Mouse (Mus musculus): Measurements from ENCODE around the gene Sh3pxd2a. TPM values are rescaled to one million over a fixed set of nuclear protein-coding genes. Genes with fewer than 3 reads are reported as not detected.

The Sh3pxd2a gene
- polyA plus RNA-seq, 1 experiment from 2014 or later, result 0.62 TPM

DNA sequence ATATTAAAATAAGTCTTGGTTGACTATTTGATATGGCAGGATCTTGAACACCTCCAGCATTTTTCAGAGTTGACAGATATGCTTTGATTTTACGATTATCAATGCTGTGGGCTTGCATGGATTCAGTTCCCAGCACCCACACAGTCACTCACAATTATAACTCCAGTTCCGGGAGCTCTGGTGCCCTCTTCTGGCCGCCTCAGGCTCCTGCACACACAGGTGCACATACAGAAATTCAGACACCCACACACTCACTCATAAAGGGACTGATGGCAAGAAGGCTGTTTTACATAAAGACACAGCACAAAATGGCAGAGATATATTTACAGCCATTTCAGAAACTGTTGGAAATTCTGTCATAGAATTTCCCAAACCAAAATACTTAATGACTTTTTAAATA lies 25.0 kb upstream of the Sh3pxd2a start:
- no peak overlapping the region for H3K4me2 ChIP-seq
- H3K4me3 ChIP-seq (replicated peaks), result no peak overlapping the region
- WGBS (ENCODE audit: insufficient replicate concordance), result 58% methylated on average over 3 of the region's 3 CpGs
- H3K27me3 ChIP-seq, result 0 out of 2 replicates have a peak, but pooled peaks cover 4% of the 10 kb centered on the region
- no peak overlapping the region for H3K9ac ChIP-seq
- H3K9me3 ChIP-seq (replicated peaks), result 0 out of 2 replicates have a peak, but pooled peaks cover 3% of the 10 kb centered on the region
- no peaks in the 10 kb centered on the region for H3K36me3 ChIP-seq
- DNase-seq (no peak), ATAC-seq (ENCODE audit: low read depth) (no peak)
- no peak overlapping the region for H3K27ac ChIP-seq
- no peaks in the 10 kb centered on the region for H3K4me1 ChIP-seq (replicated peaks)

GRCm38 (mm10) chr19:47488250-47488649 lies 24.0 kb upstream of the Sh3pxd2a start:
- H3K36me3 ChIP-seq, result no peaks in the 10 kb centered on the region
- H3K4me2 ChIP-seq, result no peak overlapping the region
- no peaks in the 10 kb centered on the region for H3K4me1 ChIP-seq (replicated peaks)
- no peak overlapping the region for H3K4me3 ChIP-seq (replicated peaks)
- WGBS (ENCODE audit: insufficient replicate concordance), result 48% methylated on average over 4 of the region's 4 CpGs
- no peak overlapping the region for H3K9ac ChIP-seq
- no peak overlapping the region for H3K27ac ChIP-seq
- 0 out of 2 replicates have a peak, but pooled peaks cover 4% of the 10 kb centered on the region for H3K27me3 ChIP-seq
- ATAC-seq (ENCODE audit: low read depth) (no peak), DNase-seq (no peak)
- 0 out of 2 replicates have a peak, but pooled peaks cover 3% of the 10 kb centered on the region for H3K9me3 ChIP-seq (replicated peaks)

GRCm38 (mm10) chr19:47487572-47487971 lies 23.4 kb upstream of the Sh3pxd2a start:
- Histone ChIP-seq H3K36me3 (no peaks in the 10 kb centered on the region), H3K4me2 (no peak overlapping the region), H3K4me3 (replicated peaks) (no peak overlapping the region), H3K4me1 (replicated peaks) (no peaks in the 10 kb centered on the region), H3K27me3 (0 out of 2 replicates have a peak, but pooled peaks cover 4% of the 10 kb centered on the region), H3K9me3 (replicated peaks) (0 out of 2 replicates have a peak, but pooled peaks cover 3% of the 10 kb centered on the region), H3K27ac (no peak overlapping the region), H3K9ac (no peak overlapping the region)
- no peak for ATAC-seq (ENCODE audit: low read depth)
- 78% methylated on average over 9 of the region's 9 CpGs for WGBS (ENCODE audit: insufficient replicate concordance)
- DNase-seq, result no peak

DNA sequence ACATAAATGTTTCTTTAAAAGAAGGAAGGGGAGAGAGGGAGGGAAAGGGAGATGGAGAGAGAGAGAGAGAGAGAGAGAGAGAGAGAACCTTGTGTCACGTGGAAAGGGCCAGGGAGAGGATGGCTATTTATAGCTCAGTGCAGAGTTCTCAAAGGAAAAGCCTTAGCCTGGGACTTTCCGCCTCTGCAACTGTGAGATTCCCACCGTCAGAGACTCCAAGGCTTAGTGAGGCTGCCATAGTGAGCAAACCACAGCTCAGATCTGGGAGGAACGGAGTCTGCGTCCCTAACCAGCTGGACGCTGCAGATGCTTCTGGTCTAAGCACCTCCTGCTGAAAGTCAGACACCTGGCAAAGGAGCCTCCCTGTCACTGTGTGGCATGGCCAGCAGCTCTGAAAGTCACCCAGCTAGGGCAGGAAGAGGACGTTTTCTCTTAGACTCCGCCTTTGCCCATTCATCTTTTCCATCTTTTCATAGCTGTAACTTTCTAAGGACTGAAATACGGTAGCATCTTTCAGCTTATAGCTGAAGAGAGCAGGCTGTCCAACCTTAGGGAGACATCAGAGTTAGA lies 21.9 kb upstream of the Sh3pxd2a start:
- 0 out of 2 replicates have a peak, but pooled peaks cover 4% of the 10 kb centered on the region for H3K27me3 ChIP-seq
- H3K36me3 ChIP-seq, result no peaks in the 10 kb centered on the region
- WGBS (ENCODE audit: insufficient replicate concordance), result 26% methylated on average over 9 of the region's 9 CpGs
- H3K4me3 ChIP-seq (replicated peaks), result no peak overlapping the region
- H3K9me3 ChIP-seq (replicated peaks), result 0 out of 2 replicates have a peak, but pooled peaks cover 3% of the 10 kb centered on the region
- no peak overlapping the region for H3K4me2 ChIP-seq
- ATAC-seq (ENCODE audit: low read depth), result no peak
- H3K27ac ChIP-seq, result no peak overlapping the region
- H3K4me1 ChIP-seq (replicated peaks), result no peaks in the 10 kb centered on the region
- no peak overlapping the region for H3K9ac ChIP-seq
- DNase-seq, result no peak

DNA sequence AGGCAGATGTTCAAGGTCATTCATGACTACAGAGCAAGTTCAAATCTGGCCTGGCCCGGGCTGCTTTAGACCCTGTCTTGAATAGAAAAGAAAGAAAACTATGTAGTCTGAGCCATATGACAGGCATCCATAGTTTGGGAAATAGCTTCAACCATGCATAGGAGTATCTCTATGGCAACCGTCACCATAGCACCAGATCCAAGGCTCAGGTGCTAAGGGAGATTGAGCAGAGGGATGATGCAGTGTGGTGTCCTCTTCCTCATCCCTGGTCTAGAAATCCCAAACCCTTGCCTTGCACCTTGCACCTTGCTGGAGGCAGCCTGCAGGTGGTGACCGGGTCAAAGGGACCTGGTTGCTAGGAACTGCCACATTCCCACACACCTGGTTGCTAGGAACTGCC lies 19.9 kb upstream of the Sh3pxd2a start:
- Histone ChIP-seq H3K27ac (no peak overlapping the region), H3K4me3 (replicated peaks) (no peak overlapping the region), H3K4me1 (replicated peaks) (no peaks in the 10 kb centered on the region), H3K9ac (no peak overlapping the region), H3K27me3 (0 out of 2 replicates have a peak, but pooled peaks cover 4% of the 10 kb centered on the region), H3K4me2 (no peak overlapping the region), H3K9me3 (replicated peaks) (0 out of 2 replicates have a peak, but pooled peaks cover under 1% of the 10 kb centered on the region), H3K36me3 (no peaks in the 10 kb centered on the region)
- WGBS (ENCODE audit: insufficient replicate concordance), result 72% methylated on average over 3 of the region's 3 CpGs
- ATAC-seq (ENCODE audit: low read depth) (no peak), DNase-seq (no peak)

GRCm38 (mm10) chr19:47483346-47483745 lies 19.1 kb upstream of the Sh3pxd2a start:
- Histone ChIP-seq H3K9ac (no peak overlapping the region), H3K9me3 (replicated peaks) (no peaks in the 10 kb centered on the region), H3K4me3 (replicated peaks) (no peak overlapping the region), H3K27ac (no peak overlapping the region), H3K27me3 (0 out of 2 replicates have a peak, but pooled peaks cover 4% of the 10 kb centered on the region), H3K4me1 (replicated peaks) (no peaks in the 10 kb centered on the region), H3K4me2 (no peak overlapping the region), H3K36me3 (no peaks in the 10 kb centered on the region)
- WGBS (ENCODE audit: insufficient replicate concordance), result 61% methylated on average over 3 of the region's 3 CpGs
- ATAC-seq (ENCODE audit: low read depth), result no peak
- DNase-seq, result no peak

- Histone ChIP-seq H3K36me3 (no peaks in the 10 kb centered on the region), H3K4me3 (replicated peaks) (no peak overlapping the region), H3K9me3 (replicated peaks) (no peaks in the 10 kb centered on the region), H3K27ac (no peak overlapping the region), H3K4me2 (no peak overlapping the region), H3K9ac (no peak overlapping the region), H3K27me3 (0 out of 2 replicates have a peak, but pooled peaks cover 6% of the 10 kb centered on the region), H3K4me1 (replicated peaks) (peaks cover 28% of the 10 kb centered on the region)
- WGBS (ENCODE audit: insufficient replicate concordance), result 79% methylated on average over 3 of the region's 3 CpGs
- no peak for DNase-seq
- no peak for ATAC-seq (ENCODE audit: low read depth)
Observed at GRCm38 (mm10) chr19:47473453-47473852, 9.3 kb upstream of the Sh3pxd2a start.

DNA sequence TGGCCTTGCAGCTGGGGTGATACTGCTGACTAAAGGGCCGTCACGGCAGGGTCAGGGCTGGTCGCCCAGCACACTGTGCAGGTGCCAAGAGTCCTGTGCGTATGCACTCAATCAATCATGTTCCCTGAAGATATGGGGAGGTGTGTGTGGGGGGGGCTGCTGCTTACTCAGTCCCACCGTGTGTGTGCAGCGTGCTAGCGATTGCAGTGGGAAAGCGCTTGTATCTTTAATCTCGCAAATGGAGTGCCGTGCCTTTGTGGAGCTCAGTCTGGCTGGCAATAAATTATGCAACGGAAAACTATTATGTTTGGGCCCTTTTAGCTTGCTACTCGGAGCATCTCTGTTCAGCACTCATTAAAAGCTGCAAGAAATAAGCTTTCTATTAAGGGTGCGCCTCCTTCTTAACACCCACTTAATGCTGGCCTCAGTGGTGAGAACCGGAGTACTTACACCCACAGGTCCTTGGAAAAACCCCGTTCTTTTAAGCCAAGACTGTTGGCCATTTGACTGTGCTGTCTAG lies 8.7 kb upstream of the Sh3pxd2a start:
- no peak overlapping the region for H3K4me2 ChIP-seq

GRCm38 (mm10) chr19:47471808-47472207 lies 7.6 kb upstream of the Sh3pxd2a start:
- H3K4me2 ChIP-seq, result no peak overlapping the region
- no peaks in the 10 kb centered on the region for H3K9me3 ChIP-seq (replicated peaks)
- H3K4me3 ChIP-seq (replicated peaks), result no peak overlapping the region
- H3K4me1 ChIP-seq (replicated peaks), result peaks cover 34% of the 10 kb centered on the region
- ATAC-seq (ENCODE audit: low read depth) (peak; percentile 71), DNase-seq (no peak)
- no peaks in the 10 kb centered on the region for H3K36me3 ChIP-seq
- H3K27me3 ChIP-seq, result 0 out of 2 replicates have a peak, but pooled peaks cover 6% of the 10 kb centered on the region
- WGBS (ENCODE audit: insufficient replicate concordance), result 33% methylated on average over 4 of the region's 4 CpGs
- no peak overlapping the region for H3K9ac ChIP-seq
- no peak overlapping the region for H3K27ac ChIP-seq

More for the DNA sequence above, 8.7 kb upstream of the Sh3pxd2a start:
- Histone ChIP-seq H3K36me3 (no peaks in the 10 kb centered on the region), H3K27me3 (0 out of 2 replicates have a peak, but pooled peaks cover 6% of the 10 kb centered on the region), H3K4me3 (replicated peaks) (no peak overlapping the region), H3K27ac (no peak overlapping the region), H3K9ac (no peak overlapping the region), H3K4me1 (replicated peaks) (peaks cover 33% of the 10 kb centered on the region), H3K9me3 (replicated peaks) (no peaks in the 10 kb centered on the region)
- WGBS (ENCODE audit: insufficient replicate concordance), result 65% methylated on average over 15 of the region's 15 CpGs
- ATAC-seq (ENCODE audit: low read depth), result no peak
- no peak for DNase-seq

DNA sequence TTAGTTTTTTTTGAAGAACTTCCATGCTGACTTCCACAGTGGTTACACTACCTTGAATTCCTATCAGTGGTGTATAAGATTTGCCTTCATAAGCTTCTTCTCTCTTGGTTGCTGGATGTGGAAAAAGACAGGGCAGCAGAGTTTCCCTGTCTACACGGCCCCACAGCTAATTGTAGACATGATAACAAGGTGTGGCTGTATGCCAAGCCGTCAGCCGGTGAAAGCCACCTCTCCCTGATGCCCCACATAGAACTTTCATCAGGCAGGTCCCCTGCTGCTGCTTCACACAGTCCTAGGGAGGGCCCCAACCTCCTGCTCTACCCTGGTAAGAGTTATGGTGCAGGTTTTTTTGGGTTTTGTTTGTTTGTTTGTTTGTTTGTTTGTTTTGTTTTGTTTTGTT lies 4.5 kb upstream of the Sh3pxd2a start:
- Histone ChIP-seq H3K4me1 (replicated peaks) (peaks cover 54% of the 10 kb centered on the region), H3K4me3 (replicated peaks) (no peak overlapping the region), H3K36me3 (no peaks in the 10 kb centered on the region), H3K27me3 (peaks cover 24% of the 10 kb centered on the region), H3K4me2 (no peak overlapping the region), H3K9me3 (replicated peaks) (no peaks in the 10 kb centered on the region), H3K27ac (no peak overlapping the region), H3K9ac (no peak overlapping the region; the same call in 1 of the 2 replicates)
- DNase-seq (no peak), ATAC-seq (ENCODE audit: low read depth) (no peak)
- 43% methylated on average over 3 of the region's 3 CpGs for WGBS (ENCODE audit: insufficient replicate concordance)

- ATAC-seq (ENCODE audit: low read depth) (no peak), DNase-seq (no peak)
- Histone ChIP-seq H3K4me1 (replicated peaks) (peaks cover 60% of the 10 kb centered on the region), H3K9ac (no peak overlapping the region), H3K9me3 (replicated peaks) (no peaks in the 10 kb centered on the region), H3K4me2 (no peak overlapping the region), H3K4me3 (replicated peaks) (no peak overlapping the region), H3K36me3 (no peaks in the 10 kb centered on the region), H3K27ac (no peak overlapping the region), H3K27me3 (peaks cover 41% of the 10 kb centered on the region)
- 75% methylated on average over 8 of the region's 8 CpGs for WGBS (ENCODE audit: insufficient replicate concordance)
Observed at GRCm38 (mm10) chr19:47466775-47467174, 2.6 kb upstream of the Sh3pxd2a start.

- Histone ChIP-seq H3K27me3 (peaks cover 44% of the 10 kb centered on the region), H3K9ac (no peak overlapping the region), H3K4me1 (replicated peaks) (peaks cover 63% of the 10 kb centered on the region), H3K4me3 (replicated peaks) (no peak overlapping the region), H3K36me3 (no peaks in the 10 kb centered on the region), H3K9me3 (replicated peaks) (no peaks in the 10 kb centered on the region), H3K4me2 (peak overlapping the region; percentile 96), H3K27ac (peak overlapping the region; percentile 80; the same call in 1 of the 2 replicates)
- WGBS (ENCODE audit: insufficient replicate concordance), result 32% methylated on average over 9 of the region's 9 CpGs
- ATAC-seq (ENCODE audit: low read depth), result no peak
- DNase-seq, result no peak
Observed at GRCm38 (mm10) chr19:47465467-47465866, 1.3 kb upstream of the Sh3pxd2a start.
